Mouse (Mus musculus): ENCODE measurements at regions not wholly inside any gene's neighbourhood (a gene's known extent, or its start where the extent isn't known, plus 50 kb on each side); places are given as distances from the start of the nearest gene placed in this dataset.

GRCm38 (mm10) chr16:95863565-95863964, 127.2 kb downstream of the Psmg1 start:
- TF ChIP-seq POLR2A (IDR thresholded peaks at IDR 0.05; ENCODE audit: insufficient read depth, low read depth, low read length): no peak
- no peak for TF ChIP-seq CTCF (IDR thresholded peaks at IDR 0.05)

Measured in heart, adult 2 months (tissue).